Mouse (Mus musculus) testis, adult 2 months (tissue): ENCODE data around the gene Spon1.

Source experiments
- CTCF ChIP-seq: fragments of 200-500 bp; IDR thresholded peaks from 2 replicates; pipeline ENCODE4 v1.5.1; 2012; ENCODE audit warnings: low read depth, mild to moderate bottlenecking, inconsistent platforms, low read length, moderate library complexity; ENCODE audit not compliant: control insufficient read depth, insufficient read depth, insufficient replicate concordance
- POLR2A ChIP-seq: fragments of 200-500 bp; IDR thresholded peaks from 2 replicates; pipeline ENCODE4 v1.6.1; 2012; ENCODE audit warnings: low read depth, mild to moderate bottlenecking, inconsistent platforms, low read length, moderate library complexity; ENCODE audit not compliant: control insufficient read depth

- TF ChIP-seq CTCF (no peak), POLR2A (no peak)
Observed at GRCm38 (mm10) chr7:113986406-113987134, 220.8 kb downstream of the Spon1 start.
